Mouse (Mus musculus) MEL (cell line): ENCODE measurements at regions not wholly inside any gene's neighbourhood (a gene's known extent, or its start where the extent isn't known, plus 50 kb on each side); places are given as distances from the start of the nearest gene placed in this dataset.

Source experiments
- CTCF ChIP-seq, 3 experiments: IDR thresholded peaks in 2 of 3; conservative IDR thresholded peaks in 1 of 3; 2 replicates each; pipeline ENCODE4 v1.5.1; 2011 to 2012; ENCODE audit warnings: low read length in 3 of 3, low read depth in 2 of 3, mild to moderate bottlenecking in 2 of 3, improper control_type of control experiment in 1 of 3, inconsistent platforms in 1 of 3, mixed read lengths in 1 of 3, moderate library complexity in 1 of 3; ENCODE audit not compliant: control insufficient read depth in 1 of 3, insufficient read depth in 1 of 3, poor library complexity in 1 of 3, severe bottlenecking in 1 of 3
- GATA1 ChIP-seq: IDR thresholded peaks from 2 replicates; pipeline ENCODE4 v1.6.1; 2011; ENCODE audit warnings: low read depth, low read length, improper control_type of control experiment
- TCF12 ChIP-seq: IDR thresholded peaks from 2 replicates; pipeline ENCODE4 v1.6.1; 2014; ENCODE audit warnings: low read depth, mild to moderate bottlenecking, inconsistent platforms, low read length, improper control_type of control experiment, moderate library complexity

- TF ChIP-seq TCF12: no peak
- no peak for TF ChIP-seq GATA1
- no peak for TF ChIP-seq CTCF (IDR thresholded peaks at IDR 0.05 in 2 of 3, conservative IDR thresholded peaks at IDR 0.05 in 1 of 3; ENCODE audit: control insufficient read depth in 1 of 3, insufficient read depth in 1 of 3, low read depth in 2 of 3, low read length in 3 of 3, poor library complexity in 1 of 3, severe bottlenecking in 1 of 3)
Observed at GRCm38 (mm10) chr9:53022096-53022495, 225.8 kb downstream of the Ddx10 start.
